Mouse (Mus musculus): Measurements from ENCODE around the gene Hao1. TPM values are rescaled to one million over a fixed set of nuclear protein-coding genes. Genes with fewer than 3 reads are reported as not detected.

Hao1 gene
- polyA plus RNA-seq, 2 experiments from 2014 or later = not detected

- ATAC-seq = no peak
These were observed 91.8 kb downstream of the Hao1 start for GRCm38 (mm10) chr2:134462321-134462720.

GRCm38 (mm10) chr2:134460831-134461230 lies 93.3 kb downstream of the Hao1 start:
- no peak for ATAC-seq

DNA sequence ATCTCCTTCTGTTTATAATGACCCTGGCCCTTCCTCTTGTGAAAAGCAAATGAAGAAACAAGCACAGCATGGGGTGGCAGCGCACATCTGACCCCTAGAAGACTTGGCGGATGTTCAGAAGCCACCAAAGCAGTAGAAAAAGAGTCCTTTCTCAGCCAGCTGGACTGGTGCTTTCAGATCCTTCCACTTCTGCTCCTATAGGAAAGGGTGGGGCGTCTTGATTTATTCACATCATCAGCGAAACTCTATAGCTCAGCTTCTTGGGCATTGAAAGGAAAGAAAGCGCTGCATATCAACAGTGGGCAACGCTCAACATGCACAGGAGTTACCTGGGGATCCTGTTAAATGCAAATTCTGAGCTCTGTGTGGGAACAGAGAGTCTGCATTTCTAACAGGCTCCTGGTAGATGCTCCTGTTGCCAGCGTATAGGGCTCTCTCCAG lies 98.1 kb downstream of the Hao1 start:
- ATAC-seq = no peak

DNA sequence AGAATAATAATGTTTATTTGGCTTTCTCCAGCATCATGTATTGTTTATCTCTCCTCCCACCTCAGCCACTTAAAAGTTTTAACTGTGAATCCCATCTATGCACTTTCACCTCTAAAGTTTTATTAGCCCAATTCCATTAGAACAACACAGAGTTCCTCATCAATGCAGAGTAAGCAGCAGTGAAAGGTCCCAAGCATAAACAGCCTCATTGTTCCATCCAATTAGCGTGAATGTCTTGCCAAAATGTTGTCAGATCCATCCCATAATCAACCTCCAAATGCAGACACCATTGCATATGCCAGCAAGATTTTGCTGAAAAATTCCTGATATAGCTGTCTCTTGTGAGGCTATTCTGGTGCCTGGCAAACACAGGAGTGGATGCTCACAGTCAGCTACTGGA lies 101.4 kb downstream of the Hao1 start:
- no peak for ATAC-seq

- no peak for ATAC-seq
These were observed 103.2 kb downstream of the Hao1 start for GRCm38 (mm10) chr2:134450976-134451375.

Other genes starting within 250 kb of the Hao1 start
- gene Tmx4, start 89.8 kb upstream of the Hao1 start, polyA plus RNA-seq (2017; shearing (Covaris generic)) = 10 to 100 TPM; 14.1 to 18.1 TPM
- gene Plcb1, start 231.7 kb upstream of the Hao1 start, polyA plus RNA-seq (2017; shearing (Covaris generic)) = not detected